Mouse (Mus musculus) bone marrow, adult 2 months (tissue): ENCODE data around the gene Lrmda. TPM values are rescaled to one million over a fixed set of nuclear protein-coding genes. Genes with fewer than 3 reads are reported as not detected.

ENCODE experiments used
- H3K27ac ChIP-seq: fragments of 200-500 bp; 2 replicates; pipeline ENCODE4 v1.5.1; 2012; ENCODE audit warnings: low read depth, mild to moderate bottlenecking, control low read depth, inconsistent platforms, low read length; ENCODE audit not compliant: control insufficient read depth, poor library complexity, insufficient read depth
- H3K4me1 ChIP-seq: fragments of 200-500 bp; 2 replicates; pipeline ENCODE4 v1.6.1; 2011; ENCODE audit warnings: low read length; ENCODE audit not compliant: control insufficient read depth, insufficient read depth
- H3K4me3 ChIP-seq: fragments of 200-500 bp; replicated peaks from 2 replicates; pipeline ENCODE3; 2011; ENCODE audit warnings: mild to moderate bottlenecking, low read depth, low read length, control low read depth; ENCODE audit not compliant: control insufficient read depth
- CTCF ChIP-seq: fragments of 200-500 bp; IDR thresholded peaks from 2 replicates; pipeline ENCODE4 v1.5.1; 2011; ENCODE audit warnings: low read length, control low read depth; ENCODE audit not compliant: control insufficient read depth, insufficient read depth
- POLR2A ChIP-seq: fragments of 200-500 bp; IDR thresholded peaks from 2 replicates; pipeline ENCODE4 v1.6.1; 2011; ENCODE audit warnings: low read depth, mild to moderate bottlenecking, control low read depth, low read length, borderline replicate concordance; ENCODE audit not compliant: control insufficient read depth
- WGBS: fragments of 180-500 bp; shearing (Covaris S2); methylation state at CpG from one replicate; pipeline ENCODE4 v1.1.7; 2018; 5-methylcytosine and 5-hydroxymethylcytosine counted together
- polyA plus RNA-seq: library from polyadenylated mRNA; stranded (reverse); fragments of >200 nt; gene quantifications from 2 replicates; pipeline ENCODE4 v1.2.4, GENCODE M21; 2011; ENCODE audit warnings: low replicate concordance; ENCODE audit not compliant: missing spikeins, insufficient read depth, insufficient read length

Gene Lrmda
- polyA plus RNA-seq, 1 experiment, result 3.8 TPM

- TF ChIP-seq POLR2A, result no peak
- no peak for TF ChIP-seq CTCF
- H3K27ac ChIP-seq, result no peak overlapping the region
- H3K4me1 ChIP-seq, result no peaks in the 10 kb centered on the region; the same call in 1 of the 2 replicates
- WGBS, result 74% methylated on average over 8 of the region's 8 CpGs
- H3K4me3 ChIP-seq, result no peak overlapping the region
Observed at GRCm38 (mm10) chr14:22113463-22114361, 94.2 kb downstream of the Lrmda start.

GRCm38 (mm10) chr14:22114651-22115351 lies 95.3 kb downstream of the Lrmda start:
- WGBS, result 85% methylated on average over 18 of the region's 18 CpGs
- H3K4me3 ChIP-seq, result no peak overlapping the region
- H3K27ac ChIP-seq, result no peak overlapping the region
- H3K4me1 ChIP-seq, result no peaks in the 10 kb centered on the region; the same call in 1 of the 2 replicates
- no peak for TF ChIP-seq CTCF
- TF ChIP-seq POLR2A, result no peak

- Histone ChIP-seq H3K4me1 (no peaks in the 10 kb centered on the region; the same call in 1 of the 2 replicates), H3K4me3 (no peak overlapping the region), H3K27ac (no peak overlapping the region)
- 49% methylated on average over 6 of the region's 6 CpGs for WGBS
- TF ChIP-seq POLR2A (no peak), CTCF (no peak)
Observed at GRCm38 (mm10) chr14:22118096-22118495, 98.6 kb downstream of the Lrmda start.

GRCm38 (mm10) chr14:22118512-22118911 lies 99.0 kb downstream of the Lrmda start:
- H3K4me3 ChIP-seq, result no peak overlapping the region
- TF ChIP-seq POLR2A (no peak), CTCF (no peak)
- no peak overlapping the region for H3K27ac ChIP-seq
- H3K4me1 ChIP-seq, result no peaks in the 10 kb centered on the region; the same call in 1 of the 2 replicates
- WGBS, result 89% methylated on average over 4 of the region's 4 CpGs

GRCm38 (mm10) chr14:22126276-22126675 lies 106.8 kb downstream of the Lrmda start:
- no peak for TF ChIP-seq POLR2A
- no peak for TF ChIP-seq CTCF
- H3K4me3 ChIP-seq, result no peak overlapping the region
- H3K4me1 ChIP-seq, result peaks cover 1% of the 10 kb centered on the region; the same call in 1 of the 2 replicates
- H3K27ac ChIP-seq, result no peak overlapping the region
- 18% methylated on average over 4 of the region's 4 CpGs for WGBS

GRCm38 (mm10) chr14:22126859-22127258 lies 107.3 kb downstream of the Lrmda start:
- Histone ChIP-seq H3K4me3 (no peak overlapping the region), H3K4me1 (peaks cover 1% of the 10 kb centered on the region; the same call in 1 of the 2 replicates), H3K27ac (no peak overlapping the region)
- TF ChIP-seq POLR2A (no peak), CTCF (no peak)
- WGBS, result 90% methylated on average over 6 of the region's 6 CpGs

- H3K4me3 ChIP-seq, result no peak overlapping the region
- WGBS, result 79% methylated on average over 7 of the region's 7 CpGs
- TF ChIP-seq CTCF (no peak), POLR2A (no peak)
Observed at GRCm38 (mm10) chr14:22130950-22131585, 111.6 kb downstream of the Lrmda start.

GRCm38 (mm10) chr14:22139281-22139680 lies 119.8 kb downstream of the Lrmda start:
- TF ChIP-seq POLR2A (no peak), CTCF (no peak)
- WGBS, result 52% methylated on average over 1 of the region's 1 CpGs
- Histone ChIP-seq H3K4me3 (no peak overlapping the region), H3K4me1 (no peaks in the 10 kb centered on the region), H3K27ac (no peak overlapping the region)

More at GRCm38 (mm10) chr14:22130950-22131585, 111.6 kb downstream of the Lrmda start:
- no peak overlapping the region for H3K27ac ChIP-seq
- H3K4me1 ChIP-seq, result peaks cover 1% of the 10 kb centered on the region; the same call in 1 of the 2 replicates
